Mouse (Mus musculus) lung, postnatal 0 days (tissue): ENCODE data around the gene Rab11fip5.

Experiments
- CTCF ChIP-seq: IDR thresholded peaks from 2 replicates; pipeline ENCODE4 v1.5.1; 2016; ENCODE audit warnings: antibody characterized with exemption, mild to moderate bottlenecking
- EP300 ChIP-seq: IDR thresholded peaks from 2 replicates; pipeline ENCODE4 v1.6.1; 2016; ENCODE audit warnings: antibody characterized with exemption, mild to moderate bottlenecking, control low read depth

- no peak for TF ChIP-seq CTCF
- peak; percentile 45; the same call in 1 of the 2 replicates for TF ChIP-seq EP300
Observed at GRCm38 (mm10) chr6:85369181-85369860, 5.1 kb downstream of the Rab11fip5 start.
